Mouse (Mus musculus) stomach, embryonic 14.5 days (tissue): ENCODE measurements around the gene Mgst2. TPM values are rescaled to one million over a fixed set of nuclear protein-coding genes. Genes with fewer than 3 reads are reported as not detected.

ENCODE experiments used
- ATAC-seq: fragments of 200-750 bp; cut with Nextera tagmentation; 2 replicates; pipeline ENCODE4 v1.8.0; 2017; ENCODE audit warnings: low read depth, moderate TSS enrichment; ENCODE audit not compliant: insufficient number of reproducible peaks, insufficient read depth, low FRiP score
- H3K27ac ChIP-seq: fragments of 300-500 bp; sonication (generic); 2 replicates; pipeline ENCODE4 v1.5.1; 2014; ENCODE audit warnings: mild to moderate bottlenecking, low read length, moderate library complexity, mixed read lengths
- H3K27me3 ChIP-seq: fragments of 300-500 bp; sonication (generic); 2 replicates; pipeline ENCODE4 v1.6.1; 2014; ENCODE audit warnings: low read length, control low read depth, mixed read lengths; ENCODE audit not compliant: control insufficient read depth, insufficient read depth
- H3K36me3 ChIP-seq: fragments of 300-500 bp; sonication (generic); 2 replicates; pipeline ENCODE4 v1.6.1; 2014; ENCODE audit warnings: mild to moderate bottlenecking, control low read depth, low read length, moderate library complexity, mixed read lengths; ENCODE audit not compliant: control insufficient read depth, insufficient read depth
- H3K4me1 ChIP-seq: fragments of 300-500 bp; sonication (generic); 2 replicates; pipeline ENCODE4 v1.6.1; 2014; ENCODE audit warnings: low read length, control low read depth, mixed read lengths; ENCODE audit not compliant: control insufficient read depth, insufficient read depth
- H3K4me2 ChIP-seq: fragments of 300-500 bp; sonication (generic); replicated peaks from 2 replicates; pipeline ENCODE4 v1.6.1; 2014; ENCODE audit warnings: low read depth, low read length, control low read depth
- H3K4me3 ChIP-seq: fragments of 300-500 bp; sonication (generic); 2 replicates; pipeline ENCODE4 v1.5.1; 2014; ENCODE audit warnings: low read depth, low read length, control low read depth
- H3K9ac ChIP-seq: fragments of 300-500 bp; sonication (generic); replicated peaks from 2 replicates; pipeline ENCODE4 v1.6.1; 2014; ENCODE audit warnings: low read depth, mild to moderate bottlenecking, control low read depth, low read length, moderate library complexity, mixed read lengths
- H3K9me3 ChIP-seq: fragments of 300-500 bp; sonication (generic); 2 replicates; pipeline ENCODE4 v1.6.1; 2016; ENCODE audit warnings: low read depth, low read length, control low read depth; ENCODE audit not compliant: control insufficient read depth
- WGBS: fragments of 180-500 bp; shearing (Covaris S2); extraction: QIAGEN DNeasy Blood & Tissue Kit; methylation state at CpG from one replicate; pipeline ENCODE4 v1.1.7; 2014; 5-methylcytosine and 5-hydroxymethylcytosine counted together
- polyA plus RNA-seq: library from polyadenylated mRNA; unstranded; fragments of >200 nt; fragmentation: Nextera tagmentation; extraction: Ambion mirVana; gene quantifications from 2 replicates; pipeline ENCODE4 v1.2.1, GENCODE M21; 2014

Gene Mgst2
- polyA plus RNA-seq, 1 experiment from 2014 or later, result 22.0 TPM

GRCm38 (mm10) chr3:51673408-51674086, 13.4 kb downstream of the Mgst2 start:
- Histone ChIP-seq H3K4me3 (no peak overlapping the region), H3K36me3 (no peaks in the 10 kb centered on the region), H3K4me1 (no peaks in the 10 kb centered on the region), H3K27ac (no peak overlapping the region), H3K27me3 (no peaks in the 10 kb centered on the region), H3K4me2 (no peak overlapping the region), H3K9me3 (no peaks in the 10 kb centered on the region), H3K9ac (no peak overlapping the region)
- no peak for ATAC-seq
- WGBS, result 65% methylated on average over 21 of the region's 21 CpGs

GRCm38 (mm10) chr3:51674963-51675362, 14.8 kb downstream of the Mgst2 start:
- Histone ChIP-seq H3K4me3 (no peak overlapping the region), H3K4me1 (no peaks in the 10 kb centered on the region), H3K9ac (no peak overlapping the region), H3K27ac (no peak overlapping the region), H3K36me3 (no peaks in the 10 kb centered on the region), H3K27me3 (no peaks in the 10 kb centered on the region), H3K9me3 (no peaks in the 10 kb centered on the region), H3K4me2 (no peak overlapping the region)
- 86% methylated on average over 3 of the region's 3 CpGs for WGBS
- no peak for ATAC-seq

GRCm38 (mm10) chr3:51685539-51685938, 25.4 kb downstream of the Mgst2 start:
- Histone ChIP-seq H3K36me3 (peaks cover 10% of the 10 kb centered on the region; the same call in 1 of the 2 replicates), H3K27ac (no peak overlapping the region), H3K4me3 (no peak overlapping the region), H3K4me2 (no peak overlapping the region), H3K27me3 (no peaks in the 10 kb centered on the region), H3K4me1 (no peaks in the 10 kb centered on the region), H3K9me3 (no peaks in the 10 kb centered on the region), H3K9ac (no peak overlapping the region)
- WGBS, result 95% methylated on average over 6 of the region's 6 CpGs
- no peak for ATAC-seq

GRCm38 (mm10) chr3:51686316-51686715, 26.2 kb downstream of the Mgst2 start:
- WGBS, result 69% methylated on average over 6 of the region's 6 CpGs
- Histone ChIP-seq H3K9me3 (no peaks in the 10 kb centered on the region), H3K27ac (no peak overlapping the region), H3K4me2 (no peak overlapping the region), H3K9ac (no peak overlapping the region), H3K36me3 (peaks cover 11% of the 10 kb centered on the region; the same call in 1 of the 2 replicates), H3K4me3 (no peak overlapping the region), H3K4me1 (no peaks in the 10 kb centered on the region), H3K27me3 (no peaks in the 10 kb centered on the region)
- ATAC-seq, result no peak

- Histone ChIP-seq H3K4me1 (no peaks in the 10 kb centered on the region), H3K36me3 (peaks cover 11% of the 10 kb centered on the region; the same call in 1 of the 2 replicates), H3K9me3 (no peaks in the 10 kb centered on the region), H3K27me3 (no peaks in the 10 kb centered on the region), H3K4me2 (no peak overlapping the region), H3K4me3 (no peak overlapping the region), H3K9ac (no peak overlapping the region), H3K27ac (no peak overlapping the region)
- 72% methylated on average over 6 of the region's 6 CpGs for WGBS
- no peak for ATAC-seq
Observed at GRCm38 (mm10) chr3:51686791-51687190, 26.6 kb downstream of the Mgst2 start.

- peaks cover 11% of the 10 kb centered on the region for H3K36me3 ChIP-seq
- 83% methylated on average over 8 of the region's 8 CpGs for WGBS
Observed at GRCm38 (mm10) chr3:51688725-51689124, 28.6 kb downstream of the Mgst2 start.

GRCm38 (mm10) chr3:51693196-51693595, 33.0 kb downstream of the Mgst2 start:
- peaks cover 11% of the 10 kb centered on the region for H3K36me3 ChIP-seq
- no peak for ATAC-seq
- no peaks in the 10 kb centered on the region for H3K9me3 ChIP-seq
- no peaks in the 10 kb centered on the region for H3K27me3 ChIP-seq
- no peak overlapping the region for H3K4me2 ChIP-seq
- no peak overlapping the region for H3K4me3 ChIP-seq
- H3K4me1 ChIP-seq, result no peaks in the 10 kb centered on the region
- H3K27ac ChIP-seq, result no peak overlapping the region
- 91% methylated on average over 10 of the region's 10 CpGs for WGBS
- H3K9ac ChIP-seq, result no peak overlapping the region

More at GRCm38 (mm10) chr3:51688725-51689124, 28.6 kb downstream of the Mgst2 start:
- Histone ChIP-seq H3K4me1 (no peaks in the 10 kb centered on the region), H3K9ac (no peak overlapping the region), H3K4me2 (no peak overlapping the region), H3K9me3 (no peaks in the 10 kb centered on the region), H3K27me3 (no peaks in the 10 kb centered on the region), H3K4me3 (no peak overlapping the region), H3K27ac (no peak overlapping the region)
- ATAC-seq, result no peak

GRCm38 (mm10) chr3:51694576-51694975, 34.4 kb downstream of the Mgst2 start:
- Histone ChIP-seq H3K4me1 (no peaks in the 10 kb centered on the region), H3K36me3 (peaks cover 5% of the 10 kb centered on the region), H3K4me3 (no peak overlapping the region), H3K9me3 (no peaks in the 10 kb centered on the region), H3K4me2 (no peak overlapping the region), H3K27ac (no peak overlapping the region), H3K9ac (no peak overlapping the region), H3K27me3 (no peaks in the 10 kb centered on the region)
- no peak for ATAC-seq
- 84% methylated on average over 14 of the region's 14 CpGs for WGBS

GRCm38 (mm10) chr3:51695713-51696112, 35.6 kb downstream of the Mgst2 start:
- WGBS, result 69% methylated on average over 3 of the region's 3 CpGs
- Histone ChIP-seq H3K9ac (no peak overlapping the region), H3K36me3 (no peaks in the 10 kb centered on the region; the same call in 1 of the 2 replicates), H3K27ac (no peak overlapping the region), H3K9me3 (no peaks in the 10 kb centered on the region), H3K27me3 (no peaks in the 10 kb centered on the region), H3K4me1 (0 out of 2 replicates have a peak, but pooled peaks cover 5% of the 10 kb centered on the region), H3K4me3 (no peak overlapping the region), H3K4me2 (no peak overlapping the region)
- peak; percentile 28; the same call in 1 of the 2 replicates for ATAC-seq
